Mouse (Mus musculus): Measurements from ENCODE around the gene Fam185a. TPM values are rescaled to one million over a fixed set of nuclear protein-coding genes. Genes with fewer than 3 reads are reported as not detected.

Gene Fam185a
- total RNA-seq, 1 experiment from 2014 or later: 3.5 TPM

- no peak for ATAC-seq (replicated peaks; ENCODE audit: insufficient number of reproducible peaks, low FRiP score, low TSS enrichment, poor library complexity, severe bottlenecking)
Measured at GRCm38 (mm10) chr5:21519166-21519565, 94.4 kb downstream of the Fam185a start.

GRCm38 (mm10) chr5:21526835-21527485, 102.2 kb downstream of the Fam185a start:
- no peak for ATAC-seq (replicated peaks; ENCODE audit: insufficient number of reproducible peaks, low FRiP score, low TSS enrichment, poor library complexity, severe bottlenecking)

- ATAC-seq (replicated peaks; ENCODE audit: insufficient number of reproducible peaks, low FRiP score, low TSS enrichment, poor library complexity, severe bottlenecking): no peak
Measured at GRCm38 (mm10) chr5:21527488-21527911, 102.7 kb downstream of the Fam185a start.

- ATAC-seq (replicated peaks; ENCODE audit: insufficient number of reproducible peaks, low FRiP score, low TSS enrichment, poor library complexity, severe bottlenecking): no peak
Measured at GRCm38 (mm10) chr5:21528068-21528842, 103.5 kb downstream of the Fam185a start.

GRCm38 (mm10) chr5:21529110-21529720, 104.5 kb downstream of the Fam185a start:
- ATAC-seq (replicated peaks; ENCODE audit: insufficient number of reproducible peaks, low FRiP score, low TSS enrichment, poor library complexity, severe bottlenecking): no peak; the same call in 1 of the 2 replicates

Other genes starting within 250 kb of the Fam185a start
- gene Gsap, start 238.7 kb upstream of the Fam185a start, total RNA-seq (2017): 194 to 271 TPM (median 196 TPM) in 3 replicates
- gene Fgl2, start 52.3 kb upstream of the Fam185a start, total RNA-seq (2017): 111 to 206 TPM (median 113 TPM) in 3 replicates
- 0.10 to 0.32 TPM in 2 of 3 replicates, not detected in the other for gene Ccdc146, start 281 bp upstream of the Fam185a start, total RNA-seq (2017)
- not detected in 3 replicates for gene Lrrc17, start 118.6 kb downstream of the Fam185a start, total RNA-seq (2017)
- gene Fbxl13, start 220.7 kb downstream of the Fam185a start, total RNA-seq (2017): not detected in 3 replicates
- 35.7 to 50.1 TPM (median 38.8 TPM) in 3 replicates for gene Armc10, start 220.9 kb downstream of the Fam185a start, total RNA-seq (2017)

Measured in monocyte, adult 5-6 weeks (primary cell).